Mouse (Mus musculus): ENCODE measurements around the gene Tpm4. TPM values are rescaled to one million over a fixed set of nuclear protein-coding genes. Genes with fewer than 3 reads are reported as not detected.
"Not testable (repeated sequence)": the region's sequence is repeated elsewhere in the genome, so short reads cannot be mapped to it uniquely, and the experiment has no call there.

Gene Tpm4
- total and polyA plus RNA-seq, 2 experiments from 2014 or later, result 82.1 to 91.5 TPM

DNA sequence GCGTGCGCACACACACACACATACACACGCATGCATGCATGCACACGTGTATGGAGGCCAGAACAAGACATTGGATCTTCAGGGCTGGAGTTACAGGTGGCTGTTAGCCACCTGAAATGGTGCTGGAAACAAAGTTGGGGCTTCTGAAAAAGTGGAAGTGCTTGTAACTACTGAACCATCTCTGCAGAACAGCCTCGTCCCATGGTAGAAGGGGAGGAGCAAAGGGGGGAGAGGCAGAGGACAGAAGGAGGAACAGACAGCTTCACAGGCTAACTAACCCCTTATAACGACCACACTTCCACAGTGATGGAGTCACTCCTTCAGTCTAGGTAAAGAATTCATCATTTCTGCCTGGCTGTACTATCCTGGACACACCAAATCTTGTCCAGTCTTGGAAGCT, 23.9 kb upstream of the Tpm4 start:
- Histone ChIP-seq H3K4me3 (ENCODE audit: low read depth, low read length) (no peak overlapping the region), H3K9ac (replicated peaks; ENCODE audit: low read length, poor library complexity, severe bottlenecking) (no peak overlapping the region), H3K9me3 (ENCODE audit: low read length) (no peaks in the 10 kb centered on the region), H3K27me3 (ENCODE audit: insufficient read depth, low read length) (no peaks in the 10 kb centered on the region), H3K36me3 (ENCODE audit: insufficient read depth, low read length) (no peaks in the 10 kb centered on the region), H3K4me1 (ENCODE audit: insufficient read depth, low read length) (no peaks in the 10 kb centered on the region), H3K27ac (ENCODE audit: low read depth, low read length) (no peak overlapping the region), H3K4me2 (ENCODE audit: low read depth, low read length, poor library complexity, severe bottlenecking) (no peak overlapping the region)
- TF ChIP-seq CTCF (IDR thresholded peaks at IDR 0.05), result no peak
- 72% methylated on average over 6 of the region's 6 CpGs for WGBS
- ATAC-seq (ENCODE audit: low FRiP score) (no peak), DNase-seq (ENCODE audit: low spot score) (no peak)

DNA sequence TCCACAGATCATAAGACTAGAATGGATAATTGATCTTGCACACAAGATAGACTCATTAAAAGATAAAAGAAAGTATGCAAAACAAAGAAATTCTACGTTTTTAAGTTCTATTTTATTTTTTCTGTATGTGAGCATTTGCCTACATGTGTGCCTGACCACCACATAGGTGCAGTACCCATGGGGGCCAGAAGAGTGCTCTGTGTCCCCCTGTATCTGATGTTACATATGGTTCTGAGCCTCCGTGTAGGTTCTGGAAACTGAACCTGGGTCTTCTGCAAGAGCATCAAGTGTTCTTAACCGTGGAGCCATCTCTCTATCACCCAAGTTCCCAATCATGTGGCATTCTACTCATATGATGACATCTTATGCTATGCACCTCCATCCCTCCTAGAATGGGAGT, 22.3 kb upstream of the Tpm4 start:
- Histone ChIP-seq H3K4me3 (ENCODE audit: low read depth, low read length) (no peak overlapping the region), H3K4me2 (ENCODE audit: low read depth, low read length, poor library complexity, severe bottlenecking) (no peak overlapping the region), H3K27me3 (ENCODE audit: insufficient read depth, low read length) (no peaks in the 10 kb centered on the region), H3K27ac (ENCODE audit: low read depth, low read length) (no peak overlapping the region), H3K36me3 (ENCODE audit: insufficient read depth, low read length) (no peaks in the 10 kb centered on the region), H3K9ac (replicated peaks; ENCODE audit: low read length, poor library complexity, severe bottlenecking) (no peak overlapping the region), H3K4me1 (ENCODE audit: insufficient read depth, low read length) (no peaks in the 10 kb centered on the region), H3K9me3 (ENCODE audit: low read length) (no peaks in the 10 kb centered on the region)
- ATAC-seq (ENCODE audit: low FRiP score), result no peak
- TF ChIP-seq CTCF (IDR thresholded peaks at IDR 0.05), result no peak
- DNase-seq (ENCODE audit: low spot score), result no peak
- 77% methylated on average over 3 of the region's 3 CpGs for WGBS

DNA sequence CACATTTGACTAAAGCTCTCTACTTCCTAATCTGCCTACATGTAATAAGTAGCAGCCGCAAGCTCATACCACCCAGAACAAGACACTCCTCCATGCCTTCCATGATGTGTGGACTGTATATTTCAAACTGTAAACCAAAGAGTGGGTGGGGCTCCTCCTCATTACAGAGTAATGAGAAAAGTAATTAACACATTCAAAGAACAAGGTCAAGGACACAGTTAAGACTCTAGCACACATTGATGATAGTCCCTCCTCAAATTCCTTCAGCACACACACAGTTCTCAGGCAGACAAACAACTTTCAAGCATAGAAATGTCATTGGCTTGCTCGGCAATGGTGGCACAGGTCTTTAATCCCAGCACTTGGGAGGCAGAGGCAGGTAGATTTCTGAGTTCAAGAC, 19.6 kb upstream of the Tpm4 start:
- TF ChIP-seq CTCF (IDR thresholded peaks at IDR 0.05), result no peak
- no peak for ATAC-seq (ENCODE audit: low FRiP score)
- H3K27ac ChIP-seq (ENCODE audit: low read depth, low read length), result no peak overlapping the region
- H3K36me3 ChIP-seq (ENCODE audit: insufficient read depth, low read length), result no peaks in the 10 kb centered on the region
- no peaks in the 10 kb centered on the region for H3K27me3 ChIP-seq (ENCODE audit: insufficient read depth, low read length)
- H3K4me2 ChIP-seq (ENCODE audit: low read depth, low read length, poor library complexity, severe bottlenecking), result no peak overlapping the region
- WGBS, result 84% methylated on average over 2 of the region's 2 CpGs
- no peak overlapping the region for H3K9ac ChIP-seq (replicated peaks; ENCODE audit: low read length, poor library complexity, severe bottlenecking)
- no peaks in the 10 kb centered on the region for H3K4me1 ChIP-seq (ENCODE audit: insufficient read depth, low read length)
- no peak overlapping the region for H3K4me3 ChIP-seq (ENCODE audit: low read depth, low read length)
- no peaks in the 10 kb centered on the region for H3K9me3 ChIP-seq (ENCODE audit: low read length)
- no peak for DNase-seq (ENCODE audit: low spot score)

DNA sequence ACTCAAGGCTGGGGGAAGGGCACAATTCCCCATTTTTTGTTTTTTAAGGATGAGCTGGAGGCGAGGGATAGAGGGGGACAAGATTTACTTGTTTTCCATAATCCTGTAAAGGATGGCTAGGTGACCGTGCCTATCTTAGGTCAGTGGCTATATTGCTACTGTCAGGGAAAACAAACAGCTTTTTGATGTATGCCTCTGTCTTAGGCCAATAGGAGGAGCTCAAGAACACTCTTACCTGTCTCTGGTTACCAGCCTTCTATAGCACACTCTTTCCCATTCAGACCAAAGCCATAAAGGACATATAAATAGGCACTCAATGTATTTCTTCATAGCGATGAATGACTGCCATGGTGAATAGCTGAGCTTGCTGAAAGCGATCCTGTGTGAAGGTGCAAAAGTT, 16.2 kb upstream of the Tpm4 start:
- Histone ChIP-seq H3K36me3 (ENCODE audit: insufficient read depth, low read length) (no peaks in the 10 kb centered on the region), H3K27ac (ENCODE audit: low read depth, low read length) (no peak overlapping the region), H3K9ac (replicated peaks; ENCODE audit: low read length, poor library complexity, severe bottlenecking) (no peak overlapping the region), H3K4me2 (ENCODE audit: low read depth, low read length, poor library complexity, severe bottlenecking) (no peak overlapping the region), H3K4me3 (ENCODE audit: low read depth, low read length) (no peak overlapping the region), H3K4me1 (ENCODE audit: insufficient read depth, low read length) (no peaks in the 10 kb centered on the region), H3K27me3 (ENCODE audit: insufficient read depth, low read length) (no peaks in the 10 kb centered on the region), H3K9me3 (ENCODE audit: low read length) (no peaks in the 10 kb centered on the region)
- no peak for TF ChIP-seq CTCF (IDR thresholded peaks at IDR 0.05)
- no peak for ATAC-seq (ENCODE audit: low FRiP score)
- no peak for DNase-seq (ENCODE audit: low spot score)
- 44% methylated on average over 4 of the region's 4 CpGs for WGBS

DNA sequence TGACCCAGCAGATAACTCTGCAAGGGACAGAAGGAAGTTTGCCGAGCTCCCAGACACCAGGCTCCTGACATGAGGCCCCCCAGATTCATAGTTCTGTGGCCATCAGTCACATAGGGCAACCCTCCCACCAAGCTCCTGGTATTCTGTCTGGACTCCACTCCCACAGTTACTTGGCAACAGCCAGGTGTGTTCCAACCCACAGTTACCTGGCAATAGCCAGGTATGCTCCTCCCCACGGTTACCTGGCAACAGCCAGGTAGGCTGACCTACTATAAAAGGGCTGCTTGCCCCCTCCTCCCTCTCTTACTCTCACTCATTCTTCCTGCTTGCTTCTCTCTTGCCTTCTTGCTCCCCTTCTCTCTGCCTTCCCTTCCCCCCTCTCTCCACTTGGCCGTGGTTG, 13.3 kb upstream of the Tpm4 start:
- H3K4me2 ChIP-seq (ENCODE audit: low read depth, low read length, poor library complexity, severe bottlenecking); H3K9me3 ChIP-seq (ENCODE audit: low read length); H3K27me3 ChIP-seq (ENCODE audit: insufficient read depth, low read length); H3K4me1 ChIP-seq (ENCODE audit: insufficient read depth, low read length); ATAC-seq (ENCODE audit: low FRiP score); DNase-seq (ENCODE audit: low spot score); H3K27ac ChIP-seq (ENCODE audit: low read depth, low read length); H3K4me3 ChIP-seq (ENCODE audit: low read depth, low read length); H3K36me3 ChIP-seq (ENCODE audit: insufficient read depth, low read length); H3K9ac ChIP-seq (replicated peaks; ENCODE audit: low read length, poor library complexity, severe bottlenecking): not testable (repeated sequence)
- 48% methylated on average over 3 of the region's 3 CpGs for WGBS

- Histone ChIP-seq H3K36me3 (ENCODE audit: insufficient read depth, low read length) (no peaks in the 10 kb centered on the region), H3K9ac (replicated peaks; ENCODE audit: low read length, poor library complexity, severe bottlenecking) (no peak overlapping the region), H3K27ac (ENCODE audit: low read depth, low read length) (no peak overlapping the region), H3K4me3 (ENCODE audit: low read depth, low read length) (no peak overlapping the region), H3K27me3 (ENCODE audit: insufficient read depth, low read length) (no peaks in the 10 kb centered on the region), H3K9me3 (ENCODE audit: low read length) (no peaks in the 10 kb centered on the region), H3K4me1 (ENCODE audit: insufficient read depth, low read length) (no peaks in the 10 kb centered on the region), H3K4me2 (ENCODE audit: low read depth, low read length, poor library complexity, severe bottlenecking) (no peak overlapping the region)
- ATAC-seq (ENCODE audit: low FRiP score) (no peak), DNase-seq (ENCODE audit: low spot score) (no peak)
- 42% methylated on average over 1 of the region's 1 CpGs for WGBS
- TF ChIP-seq CTCF (IDR thresholded peaks at IDR 0.05), result no peak
These were observed 12.8 kb upstream of the Tpm4 start for GRCm38 (mm10) chr8:72121997-72122396.

GRCm38 (mm10) chr8:72127834-72128233, 6.9 kb upstream of the Tpm4 start:
- Histone ChIP-seq H3K4me1 (ENCODE audit: insufficient read depth, low read length) (no peaks in the 10 kb centered on the region), H3K4me3 (ENCODE audit: low read depth, low read length) (no peak overlapping the region), H3K9ac (replicated peaks; ENCODE audit: low read length, poor library complexity, severe bottlenecking) (no peak overlapping the region), H3K4me2 (ENCODE audit: low read depth, low read length, poor library complexity, severe bottlenecking) (no peak overlapping the region), H3K9me3 (ENCODE audit: low read length) (no peaks in the 10 kb centered on the region), H3K27ac (ENCODE audit: low read depth, low read length) (no peak overlapping the region), H3K27me3 (ENCODE audit: insufficient read depth, low read length) (no peaks in the 10 kb centered on the region), H3K36me3 (ENCODE audit: insufficient read depth, low read length) (no peaks in the 10 kb centered on the region)
- no peak for ATAC-seq (ENCODE audit: low FRiP score)
- no peak for TF ChIP-seq CTCF (IDR thresholded peaks at IDR 0.05)
- 68% methylated on average over 1 of the region's 1 CpGs for whole genome bisulfite sequencing
- DNase-seq (ENCODE audit: low spot score), result no peak

Data from midbrain, postnatal 0 days (tissue).